Mouse (Mus musculus) liver, embryonic 14.5 days (tissue): ENCODE measurements around the gene Slc6a11.

ENCODE experiments used
- CTCF ChIP-seq: IDR thresholded peaks from 2 replicates; pipeline ENCODE4 v1.5.1; 2016; ENCODE audit warnings: antibody characterized with exemption, low read depth, control low read depth
- EP300 ChIP-seq: IDR thresholded peaks from 2 replicates; pipeline ENCODE4 v1.6.1; 2016; ENCODE audit warnings: antibody characterized with exemption, low read depth

GRCm38 (mm10) chr6:114264010-114264409, 133.0 kb downstream of the Slc6a11 start:
- no peak for TF ChIP-seq CTCF
- TF ChIP-seq EP300: no peak
